Mouse (Mus musculus) ovary, postnatal 10 days (tissue): Measurements from ENCODE around the gene Arhgap32.

Source experiments
- DNase-seq: peaks from one replicate; pipeline ENCODE4 v3.0.0; 2022; ENCODE audit warnings: low spot score

Arhgap32 gene

GRCm38 (mm10) chr9:32192295-32193073, 76.5 kb downstream of the Arhgap32 start:
- no peak for DNase-seq

GRCm38 (mm10) chr9:32204450-32204990, 88.6 kb downstream of the Arhgap32 start:
- no peak for DNase-seq

- DNase-seq: no peak
Observed at GRCm38 (mm10) chr9:32207133-32207532, 91.2 kb downstream of the Arhgap32 start.

GRCm38 (mm10) chr9:32208071-32208470, 92.1 kb downstream of the Arhgap32 start:
- no peak for DNase-seq

GRCm38 (mm10) chr9:32216820-32217567, 101.1 kb downstream of the Arhgap32 start:
- DNase-seq: no peak

GRCm38 (mm10) chr9:32219400-32219799, 103.5 kb downstream of the Arhgap32 start:
- no peak for DNase-seq

- DNase-seq: no peak
Observed at GRCm38 (mm10) chr9:32222184-32222583, 106.2 kb downstream of the Arhgap32 start.

- peak; percentile 7 for DNase-seq
Observed at GRCm38 (mm10) chr9:32223739-32224529, 108.0 kb downstream of the Arhgap32 start.

GRCm38 (mm10) chr9:32224937-32225336, 109.0 kb downstream of the Arhgap32 start:
- DNase-seq: no peak

GRCm38 (mm10) chr9:32225584-32225983, 109.6 kb downstream of the Arhgap32 start:
- no peak for DNase-seq

GRCm38 (mm10) chr9:32227034-32227433, 111.1 kb downstream of the Arhgap32 start:
- DNase-seq: no peak

- no peak for DNase-seq
Observed at GRCm38 (mm10) chr9:32233593-32233992, 117.7 kb downstream of the Arhgap32 start.

GRCm38 (mm10) chr9:32234767-32235489, 119.0 kb downstream of the Arhgap32 start:
- no peak for DNase-seq

- no peak for DNase-seq
Observed at GRCm38 (mm10) chr9:32238899-32239298, 123.0 kb downstream of the Arhgap32 start.

- DNase-seq: no peak
Observed at GRCm38 (mm10) chr9:32239427-32239826, 123.5 kb downstream of the Arhgap32 start.

- DNase-seq: no peak
Observed at GRCm38 (mm10) chr9:32240449-32240848, 124.5 kb downstream of the Arhgap32 start.

- DNase-seq: no peak
Observed at GRCm38 (mm10) chr9:32241637-32242199, 125.8 kb downstream of the Arhgap32 start.

GRCm38 (mm10) chr9:32242921-32243617, 127.1 kb downstream of the Arhgap32 start:
- no peak for DNase-seq

- DNase-seq: no peak
Observed at GRCm38 (mm10) chr9:32245237-32245636, 129.3 kb downstream of the Arhgap32 start.

- DNase-seq: no peak
Observed at GRCm38 (mm10) chr9:32246123-32246716, 130.3 kb downstream of the Arhgap32 start.
